Mouse (Mus musculus): ENCODE results near the gene Hnf1a.

The Hnf1a gene

GRCm38 (mm10) chr5:114979250-114980121 lies 8.6 kb upstream of the Hnf1a start:
- DNase-seq = peak; percentile 78

DNA sequence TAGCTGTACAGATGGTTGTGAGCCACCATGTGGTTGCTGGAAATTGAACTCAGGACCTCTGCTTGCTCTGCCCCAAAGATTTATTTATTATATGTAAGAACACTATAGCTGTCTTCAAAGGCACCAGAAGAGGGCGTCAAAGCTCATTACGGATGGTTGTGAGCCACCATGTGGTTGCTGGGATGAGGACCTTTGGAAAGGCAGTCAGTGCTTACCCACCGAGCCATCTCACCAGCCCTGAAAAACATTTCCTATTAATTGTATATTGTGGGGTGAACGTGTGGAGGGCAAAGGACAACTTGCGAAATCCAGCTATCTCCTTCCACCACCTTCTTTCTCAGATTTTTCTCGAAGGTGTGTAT lies 8.0 kb upstream of the Hnf1a start:
- DNase-seq = peak; percentile 72

DNA sequence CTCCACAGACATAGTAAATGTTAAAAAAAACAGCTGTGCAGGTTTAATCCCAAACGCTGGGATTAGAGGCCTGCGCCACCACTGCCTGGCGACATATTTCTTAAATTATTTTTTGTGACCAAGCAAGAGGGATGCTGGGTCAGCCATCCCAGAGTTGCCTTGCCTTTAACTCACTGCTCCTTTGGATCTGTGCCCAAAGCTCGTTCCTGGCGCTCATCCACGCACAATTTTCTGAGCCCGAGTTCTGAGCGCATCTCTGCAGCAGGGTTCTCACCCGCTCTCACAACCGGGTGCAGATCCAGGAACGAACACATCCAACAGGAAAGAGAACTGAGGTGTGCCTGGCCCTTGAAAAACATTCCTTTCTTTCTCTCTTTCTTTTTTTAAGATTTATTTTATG lies 7.6 kb upstream of the Hnf1a start:
- no peak for DNase-seq

DNA sequence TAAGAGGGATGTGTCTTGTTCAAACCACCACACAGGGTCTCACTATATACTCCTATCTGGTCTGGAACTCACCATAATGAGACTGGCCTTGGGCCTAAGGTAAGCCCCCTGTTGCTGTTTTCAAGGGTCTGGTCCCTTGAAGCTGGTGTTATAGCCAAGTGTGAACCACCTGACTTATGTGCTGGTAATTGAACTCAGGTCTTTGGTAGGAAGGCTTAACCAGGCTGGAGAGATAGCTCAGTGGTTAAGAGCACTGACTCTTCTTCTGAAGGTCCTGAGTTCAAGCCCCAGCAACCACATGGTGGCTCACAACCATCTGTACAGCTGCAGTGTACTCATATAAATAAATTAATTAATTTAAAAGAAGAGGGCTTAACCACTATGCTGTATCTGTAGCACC lies 6.0 kb upstream of the Hnf1a start:
- DNase-seq = no peak

- no peak for DNase-seq
These were observed 2.2 kb upstream of the Hnf1a start for GRCm38 (mm10) chr5:114973131-114973530.

GRCm38 (mm10) chr5:114972201-114972600 lies 1.3 kb upstream of the Hnf1a start:
- DNase-seq = no peak

GRCm38 (mm10) chr5:114969609-114970215 lies 1.2 kb downstream of the Hnf1a start:
- no peak for DNase-seq

DNA sequence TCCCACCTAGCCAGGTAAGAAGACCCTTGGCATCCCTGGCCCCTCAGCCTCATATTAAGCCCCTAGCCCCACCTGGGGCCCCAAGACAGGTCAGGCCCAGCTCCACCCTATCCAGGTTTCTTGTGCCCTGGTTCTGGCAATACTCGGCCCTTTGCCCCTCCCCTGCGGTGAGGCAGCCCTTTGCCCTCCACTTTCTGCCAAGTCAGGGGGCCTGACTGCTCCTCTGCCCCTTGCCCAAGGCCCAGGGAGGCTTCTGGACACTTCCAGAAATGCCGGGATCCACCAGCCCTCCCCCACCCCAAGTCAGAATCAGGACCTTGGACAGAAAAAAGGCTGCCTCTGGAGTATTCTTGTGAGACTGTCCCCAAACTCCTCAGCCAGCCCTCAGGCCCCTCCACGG lies 1.8 kb downstream of the Hnf1a start:
- DNase-seq = no peak

- no peak for DNase-seq
These were observed 2.2 kb downstream of the Hnf1a start for GRCm38 (mm10) chr5:114968651-114969050.

DNA sequence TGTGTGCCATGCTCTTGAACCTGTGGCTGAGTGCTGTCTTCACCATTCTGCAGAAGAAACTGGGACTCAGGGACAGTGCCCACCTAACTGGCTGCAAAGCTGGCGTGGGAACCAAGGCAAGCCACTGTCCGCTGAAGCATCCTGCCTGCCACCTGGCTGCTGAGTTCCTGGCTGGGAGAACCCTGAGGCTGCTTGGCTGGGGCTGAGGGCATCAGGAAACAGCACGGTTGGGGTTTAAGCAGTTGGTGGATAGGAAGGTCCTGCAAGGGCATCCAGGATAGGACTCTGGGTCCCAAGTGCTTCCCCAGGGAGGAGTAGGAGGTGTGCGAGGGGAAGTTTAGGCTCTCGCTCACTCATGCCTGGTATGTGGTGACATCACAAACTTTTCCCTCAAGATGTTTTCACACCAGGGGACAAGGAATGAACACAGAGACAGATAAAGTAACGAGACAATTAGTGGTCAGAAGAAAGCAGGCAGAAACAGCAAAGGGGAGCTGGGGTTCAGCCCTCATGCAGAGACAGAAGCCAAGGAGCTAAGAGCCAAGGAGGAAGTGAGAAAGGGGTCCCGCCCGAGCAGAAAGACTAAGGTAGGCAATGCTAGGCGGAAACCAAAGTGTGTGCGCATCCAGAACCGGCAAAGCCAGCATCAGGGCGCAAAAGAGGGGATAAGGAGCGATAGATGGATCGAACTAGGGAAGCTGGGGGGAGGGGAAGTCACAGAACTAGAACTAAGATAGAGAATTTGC lies 3.2 kb downstream of the Hnf1a start:
- DNase-seq = no peak

DNA sequence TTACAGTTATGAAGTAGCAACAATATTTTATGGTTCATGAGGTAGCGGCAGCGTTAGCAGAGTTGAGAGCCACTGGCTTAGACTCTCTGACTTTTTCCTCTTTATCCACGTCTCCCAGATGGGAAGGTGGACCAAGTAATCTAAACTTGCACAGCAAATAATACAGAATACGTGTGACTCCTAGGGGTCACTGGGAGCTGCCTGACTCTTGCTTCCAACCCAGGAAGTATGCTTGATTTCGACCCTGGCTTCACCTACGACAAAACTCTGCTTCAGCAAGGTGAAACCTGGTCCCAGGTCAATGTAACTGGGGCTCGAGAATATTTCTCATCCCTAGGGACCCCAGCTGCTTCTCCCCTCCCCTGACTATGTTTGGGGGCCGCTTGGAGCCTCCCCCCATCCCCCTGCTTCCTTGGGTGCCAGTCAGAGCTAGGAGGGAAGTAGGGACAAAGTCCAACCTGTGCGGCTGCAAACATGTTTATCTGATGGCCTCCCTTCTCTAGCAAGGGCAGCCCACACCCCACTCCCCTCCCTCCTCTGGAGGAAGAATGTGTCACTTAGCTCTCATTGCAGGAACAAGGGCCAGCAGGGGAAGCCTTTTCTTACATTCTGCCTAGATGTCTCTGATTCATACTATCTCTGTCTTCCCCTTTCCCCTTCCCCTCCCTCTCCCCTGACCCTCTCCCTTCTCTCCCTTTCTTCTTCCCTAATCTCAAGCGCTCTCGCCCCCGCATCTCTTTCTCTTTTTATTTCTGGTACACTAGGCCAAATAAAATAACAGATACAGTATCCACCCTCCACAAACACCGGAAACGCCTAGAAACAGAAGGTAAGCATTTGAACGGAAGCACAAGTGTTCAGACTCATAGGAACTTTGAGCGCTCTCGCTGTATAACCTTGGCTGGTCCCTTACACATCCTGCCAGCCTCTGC lies 5.7 kb downstream of the Hnf1a start:
- DNase-seq = no peak

GRCm38 (mm10) chr5:114964315-114964966 lies 6.5 kb downstream of the Hnf1a start:
- DNase-seq = no peak

DNA sequence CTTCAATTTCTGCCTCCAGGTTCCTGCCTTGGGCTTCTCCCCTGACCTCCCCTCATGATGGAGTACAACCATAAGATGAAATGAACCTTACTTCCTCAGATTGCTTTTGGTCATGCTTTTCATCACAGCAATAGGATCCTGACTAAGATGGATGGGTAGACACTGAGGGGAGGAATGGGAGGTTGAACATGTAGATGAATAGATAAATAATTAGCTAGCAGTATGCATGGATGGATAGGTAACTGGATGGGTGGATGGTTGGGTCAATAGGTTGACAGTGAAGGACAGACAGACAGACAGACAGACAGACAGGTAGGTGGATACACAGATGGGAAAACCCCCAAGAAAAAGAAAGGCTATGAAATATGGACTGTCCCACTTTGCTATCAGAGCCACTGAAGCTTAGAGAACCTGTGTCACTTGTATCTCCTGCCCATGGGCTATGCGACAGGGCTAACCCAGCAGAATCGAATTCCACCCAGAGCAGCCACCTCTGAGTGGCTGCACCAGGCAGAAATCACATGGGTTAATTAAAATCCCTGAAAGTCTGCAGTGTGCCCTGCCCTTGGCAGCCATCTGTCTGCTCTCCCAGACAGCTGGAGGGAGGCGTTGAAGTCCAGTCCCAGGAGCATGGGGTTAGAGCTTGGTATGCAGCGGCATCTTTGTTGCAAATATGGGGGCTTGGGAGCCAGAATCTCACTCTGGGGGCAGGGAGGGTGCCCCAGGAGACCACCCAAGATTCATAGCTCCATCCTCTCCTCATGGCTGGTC lies 9.1 kb downstream of the Hnf1a start:
- DNase-seq = peak; percentile 41

DNA sequence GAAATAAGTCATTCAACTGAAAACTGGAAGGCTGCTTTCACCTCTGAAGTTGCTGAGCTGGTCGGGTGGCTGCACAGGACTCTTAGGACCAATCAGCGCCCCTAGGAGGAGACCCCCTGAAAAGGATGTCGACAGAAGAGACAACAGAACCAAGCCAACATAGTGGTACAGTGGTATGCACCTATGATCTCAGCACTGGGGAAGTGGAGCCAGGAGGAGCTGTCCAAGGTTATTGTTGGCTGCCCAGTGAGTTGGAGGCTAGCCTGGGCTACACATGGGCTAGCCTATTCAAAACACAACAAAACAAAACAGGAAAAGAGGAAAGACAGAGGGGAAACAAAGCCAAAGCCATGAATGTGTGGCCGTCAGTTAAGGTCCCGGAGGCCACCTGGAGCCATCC lies 12.8 kb downstream of the Hnf1a start:
- DNase-seq = no peak

DNA sequence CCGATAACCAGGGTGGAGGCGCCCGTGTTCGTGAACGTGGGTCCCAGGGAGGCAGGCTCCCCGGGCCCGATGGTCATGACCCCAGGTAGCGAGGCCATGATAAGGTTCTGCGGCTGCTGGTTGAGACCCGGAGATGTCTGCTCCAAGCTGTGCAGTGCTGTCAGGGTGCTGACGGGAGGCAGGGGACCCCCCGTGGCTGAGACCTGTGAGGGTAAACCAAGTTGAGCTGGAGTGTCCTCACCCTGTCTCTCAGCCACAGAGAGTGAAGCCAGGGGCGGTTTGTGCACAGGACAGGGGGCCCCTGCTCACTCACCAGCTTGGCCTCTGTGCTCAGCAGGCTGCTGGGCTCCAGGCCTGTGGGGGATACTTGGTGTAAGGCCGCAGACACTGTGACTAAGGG lies 17.6 kb downstream of the Hnf1a start:
- DNase-seq = no peak

GRCm38 (mm10) chr5:114951279-114951880 lies 19.5 kb downstream of the Hnf1a start:
- DNase-seq = no peak

- no peak for DNase-seq
These were observed 20.2 kb downstream of the Hnf1a start for GRCm38 (mm10) chr5:114950669-114951068.

DNA sequence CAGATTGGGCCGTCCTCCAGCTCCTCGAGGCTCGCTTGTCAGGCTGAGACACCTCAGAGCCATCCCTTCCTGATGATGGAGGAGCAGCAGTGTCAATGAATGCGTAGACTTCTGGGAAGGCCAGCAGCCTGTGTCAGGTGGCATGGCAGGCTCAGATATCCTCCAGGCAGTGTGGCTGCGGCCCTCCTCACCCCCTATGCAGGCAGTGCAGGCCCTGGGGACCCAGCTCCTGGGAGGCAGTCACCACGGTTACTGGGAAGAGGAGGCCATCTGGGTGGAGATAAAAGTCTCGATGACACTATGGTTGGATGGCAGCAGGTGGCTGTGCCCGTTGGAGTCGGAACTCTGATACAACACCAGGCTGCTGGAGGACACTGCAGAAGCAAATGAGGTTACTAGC lies 21.1 kb downstream of the Hnf1a start:
- no peak for DNase-seq

GRCm38 (mm10) chr5:114949316-114949715 lies 21.6 kb downstream of the Hnf1a start:
- DNase-seq = no peak

DNA sequence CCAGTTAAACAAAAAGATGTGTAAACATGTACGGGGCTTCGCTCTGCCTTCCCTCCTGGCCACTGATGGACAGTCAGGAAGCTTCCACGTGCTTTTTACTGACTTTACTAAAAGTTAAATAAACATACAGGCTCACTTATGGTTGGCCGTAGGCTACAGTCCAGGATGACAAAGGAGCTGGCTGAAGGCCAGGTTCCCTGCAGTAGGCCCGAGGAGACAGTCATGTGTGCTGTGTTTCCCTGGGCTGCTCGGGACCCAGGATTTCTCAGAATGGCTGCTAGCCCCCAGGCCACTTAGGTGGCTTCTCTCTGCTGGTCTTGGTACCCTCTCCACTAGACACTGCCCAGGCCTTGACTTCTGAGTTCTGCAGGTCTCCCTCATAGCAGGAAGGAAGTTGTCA lies 22.0 kb downstream of the Hnf1a start:
- no peak for DNase-seq

- no peak for DNase-seq
These were observed 25.8 kb downstream of the Hnf1a start for GRCm38 (mm10) chr5:114945072-114945471.

Measured in embryo, embryonic 11 days (tissue).